Mouse (Mus musculus) frontal cortex, postnatal 14 days (tissue): ENCODE measurements at regions not wholly inside any gene's neighbourhood (a gene's known extent, or its start where the extent isn't known, plus 50 kb on each side); places are given as distances from the start of the nearest gene placed in this dataset.

Experiments
- DNase-seq, 2 experiments: peaks; one replicate each; pipeline ENCODE4 v3.0.0; 2022; ENCODE audit warnings: low spot score in 2 of 2

DNA sequence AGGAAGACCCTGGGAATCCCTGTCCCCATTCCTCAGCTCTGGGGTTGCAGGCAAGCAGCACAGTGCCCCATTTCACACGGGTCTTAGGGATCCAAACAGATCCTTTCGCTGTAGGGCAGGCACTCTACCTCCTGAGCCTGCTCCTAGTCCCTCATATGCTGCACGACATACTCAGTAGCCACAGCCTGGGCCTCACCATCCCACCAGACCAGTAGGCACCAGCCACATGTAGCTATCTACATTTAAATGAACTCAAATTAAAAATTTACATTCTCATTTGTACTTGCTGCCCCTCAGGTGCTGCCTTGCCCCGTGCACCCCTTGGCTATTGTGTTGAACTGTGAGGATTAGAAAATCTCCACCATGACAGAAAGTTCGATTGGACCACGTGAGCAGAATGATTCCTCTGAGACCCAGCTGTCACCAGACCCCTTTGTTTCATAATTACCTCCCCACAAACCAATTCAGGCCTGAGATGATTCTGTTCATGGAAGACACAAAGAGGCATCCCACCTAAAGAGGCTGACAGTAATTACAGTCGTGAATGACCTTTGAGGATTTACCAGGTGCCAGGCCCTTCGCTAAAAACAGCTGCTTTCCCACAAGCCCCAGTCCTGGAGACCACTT, 67.9 kb upstream of the Ctnnb1 start:
- no peak for DNase-seq

DNA sequence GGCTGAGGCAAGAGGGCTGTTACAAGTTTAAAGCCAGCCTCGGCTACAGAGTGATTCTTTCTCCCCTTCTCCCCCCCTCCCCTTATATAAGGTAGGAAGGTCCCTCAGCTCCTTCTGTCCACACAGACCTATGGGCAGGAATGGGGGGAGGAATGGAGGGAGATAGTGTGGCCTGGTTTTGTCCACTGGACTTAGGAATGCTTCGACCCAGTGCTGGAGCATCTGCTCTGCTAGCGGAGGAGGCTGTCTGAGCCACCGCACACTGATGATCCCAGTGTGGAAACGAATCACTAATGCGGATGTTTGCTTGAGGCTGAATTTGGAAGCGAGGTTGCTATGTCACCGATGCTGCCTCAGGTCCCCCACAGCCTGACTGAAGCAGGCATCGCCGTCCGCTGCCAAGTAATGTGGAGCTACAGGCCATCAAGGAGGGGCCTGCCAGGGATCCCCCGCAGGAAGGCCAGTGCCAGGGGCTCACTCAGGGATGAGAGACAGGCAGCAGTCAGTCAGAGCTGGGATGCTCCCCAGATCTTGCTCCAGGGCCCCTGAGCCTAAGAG, 67.1 kb upstream of the Ctnnb1 start:
- DNase-seq = no peak

DNA sequence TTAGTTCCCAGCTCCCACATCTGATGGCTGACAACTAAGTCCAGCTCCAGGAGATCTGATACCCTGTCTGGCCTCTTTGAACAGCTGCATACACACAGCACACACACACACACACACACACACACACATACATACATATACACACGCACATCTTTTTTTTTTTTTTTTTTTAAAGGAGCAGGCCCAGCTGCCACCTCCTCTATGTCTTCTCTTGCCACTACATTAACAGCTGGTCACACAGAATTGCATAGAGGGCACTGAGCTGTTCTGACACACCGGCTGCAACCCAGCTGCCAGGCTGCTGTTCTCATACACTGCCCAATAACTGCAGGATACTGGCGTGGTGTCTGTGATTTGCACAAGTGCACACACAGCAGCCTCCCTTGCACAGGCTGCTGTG, 64.6 kb upstream of the Ctnnb1 start:
- DNase-seq = no peak

DNA sequence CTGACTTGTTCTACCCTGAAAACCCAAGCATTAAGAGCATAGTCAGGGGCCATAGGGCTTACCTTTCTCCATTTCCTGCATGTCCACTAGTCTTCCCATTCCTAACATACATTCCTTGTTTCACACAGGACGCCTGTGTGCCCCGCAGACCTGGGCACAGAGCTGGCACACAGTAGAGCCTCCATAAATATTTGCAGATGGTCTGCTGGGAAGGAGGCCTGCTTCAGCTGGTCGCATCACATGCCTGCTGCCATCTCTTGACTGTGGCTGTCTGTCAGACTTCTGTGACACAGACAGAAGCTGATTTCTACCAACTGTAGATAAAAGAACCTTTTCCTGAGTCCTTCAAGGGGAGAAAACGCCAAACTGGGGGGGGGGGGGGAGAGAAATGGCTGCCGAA, 62.8 kb upstream of the Ctnnb1 start:
- no peak for DNase-seq

DNA sequence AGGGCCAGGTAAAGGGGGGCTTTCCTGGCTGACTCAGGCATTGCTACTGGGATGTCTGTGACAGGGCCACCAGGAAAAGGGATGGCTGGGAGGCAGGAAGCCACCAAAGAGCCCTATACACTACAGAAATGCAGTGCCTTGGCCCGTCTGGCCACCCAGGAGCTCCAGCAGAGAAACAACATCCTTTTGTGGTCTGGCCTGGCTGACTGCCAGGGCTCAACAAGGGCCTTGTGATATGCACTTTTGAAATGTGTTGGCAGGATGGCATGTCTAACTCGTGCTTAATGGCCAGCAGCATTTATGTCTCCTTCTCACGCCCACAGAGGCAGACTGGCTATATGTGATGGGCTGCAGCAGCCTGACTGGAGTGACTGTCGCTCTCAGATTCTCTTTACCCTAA, 62.3 kb upstream of the Ctnnb1 start:
- no peak for DNase-seq

DNA sequence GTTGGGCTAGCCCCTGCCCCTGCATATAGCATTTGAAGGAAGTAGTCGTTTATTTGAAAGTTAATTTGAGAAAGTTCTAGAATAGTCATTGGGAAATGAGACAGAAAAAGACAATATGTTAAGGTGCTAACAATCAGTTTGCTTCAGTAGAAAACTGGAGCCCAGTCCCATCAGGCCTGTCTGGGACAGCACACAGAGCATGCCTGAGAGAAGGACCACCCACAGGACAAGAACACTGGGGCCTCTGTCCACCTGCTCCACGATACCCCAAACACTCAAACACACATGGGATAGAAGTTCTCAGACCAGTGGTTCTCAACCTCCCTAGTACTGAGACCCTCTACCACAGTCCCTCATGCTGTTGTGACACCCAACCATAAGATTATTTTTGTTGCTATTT, 61.2 kb upstream of the Ctnnb1 start:
- DNase-seq = no peak

DNA sequence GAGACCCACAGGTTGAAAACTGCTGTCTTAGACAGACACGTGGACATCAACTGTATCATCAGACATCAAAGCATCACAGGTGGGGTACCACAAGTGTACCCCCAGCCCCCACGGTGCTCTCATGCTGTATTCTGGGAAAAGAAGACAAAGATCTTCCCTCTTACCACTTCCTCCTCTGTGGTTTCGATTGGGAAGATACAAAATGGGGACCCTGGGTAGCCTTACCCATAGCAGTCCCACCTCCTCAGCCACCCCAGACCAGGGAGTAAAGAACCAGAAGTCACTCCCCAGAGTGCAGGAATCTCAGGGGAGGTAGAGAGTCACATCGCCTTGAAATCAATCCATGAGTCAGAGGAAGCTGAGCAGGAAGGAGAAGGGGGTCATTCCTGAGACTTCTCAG, 60.7 kb upstream of the Ctnnb1 start:
- DNase-seq = no peak

DNA sequence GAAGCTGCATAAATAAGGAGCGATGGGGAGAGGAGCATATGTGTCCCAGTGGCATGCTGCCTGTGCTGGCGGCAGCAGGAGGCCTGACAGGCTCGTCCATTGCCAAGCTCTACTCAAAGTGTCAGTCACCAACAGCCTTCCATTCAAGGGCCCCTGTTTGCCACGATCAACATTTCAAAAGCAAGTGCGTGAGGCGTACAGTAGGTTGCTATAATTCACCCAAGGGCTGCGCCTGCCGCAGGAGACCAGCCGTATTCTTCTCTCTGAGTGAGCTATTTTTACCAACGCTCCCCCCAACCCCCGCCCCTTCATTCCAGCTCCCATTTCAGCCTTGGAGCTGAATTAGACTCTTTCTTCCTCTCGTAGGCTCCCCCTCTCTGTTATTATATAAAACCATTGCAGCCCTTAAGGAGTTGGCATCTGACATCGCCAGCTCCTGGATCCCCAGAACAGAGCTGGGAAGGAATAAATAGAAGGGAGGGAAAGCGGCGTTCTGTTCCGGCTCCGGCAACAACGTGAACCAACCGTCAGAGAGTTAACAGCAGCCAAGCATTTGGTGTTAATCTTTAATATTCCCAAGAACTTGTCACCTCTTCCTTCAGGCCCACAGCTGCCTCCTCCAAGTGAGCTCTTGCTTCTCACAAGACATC, 59.5 kb upstream of the Ctnnb1 start:
- DNase-seq = peak; percentile 63 to 73

DNA sequence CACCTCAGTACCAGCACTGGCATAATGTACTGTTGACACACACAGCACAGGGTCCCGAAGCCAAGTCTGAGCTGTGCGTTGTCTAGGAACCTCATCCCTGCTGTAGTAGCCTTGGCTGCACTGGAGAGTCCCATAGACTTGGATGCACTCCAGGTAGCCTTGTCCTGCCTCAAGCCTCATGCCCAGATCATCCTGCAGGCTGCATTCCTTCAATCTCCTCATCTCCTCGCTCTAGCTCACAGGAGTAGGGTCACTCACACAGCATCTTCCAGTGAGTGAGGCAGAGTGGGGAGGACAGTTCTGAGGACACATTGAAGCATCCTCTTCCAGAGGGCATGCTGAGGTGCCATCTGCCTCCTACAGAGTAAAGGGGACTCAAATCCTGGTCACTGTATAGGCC, 55.7 kb upstream of the Ctnnb1 start:
- DNase-seq = no peak

DNA sequence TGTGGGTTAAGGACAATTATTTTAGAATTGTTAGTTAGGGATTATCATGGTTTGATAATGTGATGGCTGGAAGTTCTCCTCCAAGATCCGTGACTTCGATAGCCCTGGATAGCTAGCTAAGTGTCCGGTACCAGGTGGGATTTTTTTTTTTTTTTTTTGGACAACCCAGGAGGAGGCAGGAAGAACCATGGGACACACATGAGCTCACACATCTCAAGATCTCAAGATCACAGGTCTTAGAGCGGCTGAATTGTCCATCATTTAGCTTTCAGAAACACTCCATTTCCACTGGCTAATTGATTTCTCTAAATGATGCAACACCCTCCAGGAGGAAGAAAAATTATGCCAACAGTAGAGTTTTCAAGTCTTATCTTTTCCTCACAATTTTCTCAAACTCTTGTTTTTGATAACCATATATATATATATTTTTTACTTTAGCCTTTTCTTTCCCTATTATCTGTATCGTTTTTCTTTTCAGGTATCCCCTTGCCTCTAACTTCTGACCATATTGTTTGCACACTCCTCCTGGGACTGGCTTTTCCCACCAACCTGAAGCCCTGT, 54.5 kb upstream of the Ctnnb1 start:
- no peak for DNase-seq

DNA sequence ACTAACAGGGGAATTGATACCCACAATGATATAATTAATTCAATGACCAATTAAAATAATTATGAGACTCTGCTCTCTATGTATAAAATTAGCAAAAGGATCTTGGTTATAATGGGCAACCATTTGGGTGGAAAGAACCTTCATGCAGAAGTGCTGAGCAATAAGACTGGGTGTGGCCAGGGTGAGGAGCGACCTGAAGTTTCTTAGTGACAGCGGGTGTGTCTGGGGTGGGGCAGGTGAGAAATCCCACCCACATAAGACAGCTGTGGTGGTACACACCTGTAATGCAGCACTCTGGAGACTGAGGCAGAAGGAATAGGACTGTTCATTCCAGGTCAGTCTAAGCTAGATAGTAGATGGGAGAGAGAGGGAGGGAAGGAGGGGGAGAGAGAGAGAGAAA, 51.9 kb upstream of the Ctnnb1 start:
- no peak for DNase-seq
